Mouse (Mus musculus) retina, postnatal 7 days (tissue): ENCODE results near the gene Efs.

Source experiments
- DNase-seq: peaks from one replicate; pipeline ENCODE4 v3.0.0-alpha.2; 2012; ENCODE audit warnings: low read depth, low spot score

Efs gene

DNA sequence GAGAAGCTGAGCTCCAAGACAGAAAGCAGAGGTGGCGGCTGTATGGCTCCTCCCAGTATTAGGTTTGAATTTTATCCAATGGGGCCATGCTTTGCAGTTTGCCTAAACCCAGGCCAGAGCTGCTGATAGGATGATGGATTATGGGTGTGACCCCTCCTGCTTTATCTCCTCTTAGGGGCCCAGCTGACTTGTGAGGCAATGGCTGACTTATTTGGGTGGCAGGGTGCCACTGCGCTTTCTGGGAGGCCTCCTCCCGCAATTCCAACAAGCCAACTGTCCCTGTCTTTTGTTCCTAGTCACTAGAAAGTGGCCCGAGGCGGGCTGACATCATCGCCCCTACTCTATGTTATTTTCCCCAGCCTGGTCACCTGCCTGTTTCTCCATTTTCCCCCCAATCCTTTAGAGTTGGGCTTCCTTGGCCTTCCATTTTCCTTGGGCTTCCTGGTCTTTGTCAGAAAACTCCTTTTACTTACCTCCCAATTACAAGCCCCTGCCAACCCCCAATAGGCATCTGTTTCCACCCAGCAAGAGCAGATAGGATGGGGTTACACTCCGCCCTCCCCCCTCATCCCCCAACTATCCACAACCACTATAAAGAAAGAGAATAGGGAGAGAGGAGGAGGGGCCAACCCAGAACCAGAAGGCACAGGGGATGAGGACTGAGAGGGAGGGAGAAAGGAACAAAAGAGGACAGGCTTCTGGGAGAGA is 1.1 kb downstream of the Efs start:
- no peak for DNase-seq

DNA sequence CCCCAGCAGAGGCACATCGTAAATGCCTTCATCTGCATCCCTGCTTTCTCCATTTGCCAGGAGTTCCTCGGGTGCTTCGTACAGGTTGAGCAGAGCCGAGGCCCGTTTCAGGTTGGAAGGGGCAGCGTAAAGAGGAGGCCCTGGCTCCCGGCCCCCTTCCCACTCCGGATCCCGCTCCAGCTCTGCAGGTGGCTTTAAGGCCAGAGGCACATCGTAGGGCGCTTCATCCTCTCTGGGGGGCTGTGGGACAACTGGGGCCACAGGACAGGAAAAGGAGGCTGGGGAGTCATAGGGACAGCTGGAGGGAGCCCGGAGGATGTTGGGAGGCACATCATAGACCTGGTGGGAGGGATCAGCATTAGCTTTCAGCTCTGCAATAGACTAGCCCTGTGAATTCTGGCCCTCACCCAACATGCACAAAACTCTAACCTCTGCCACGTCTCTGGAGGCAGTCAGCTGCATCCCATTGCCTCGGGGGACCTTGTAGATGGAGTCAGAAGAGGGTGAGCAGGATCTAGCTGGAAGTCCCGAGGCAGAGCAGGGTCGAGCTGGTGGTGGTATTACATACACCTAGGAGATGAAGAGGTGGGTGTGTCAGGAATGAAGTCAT is 5.7 kb downstream of the Efs start:
- DNase-seq: no peak

DNA sequence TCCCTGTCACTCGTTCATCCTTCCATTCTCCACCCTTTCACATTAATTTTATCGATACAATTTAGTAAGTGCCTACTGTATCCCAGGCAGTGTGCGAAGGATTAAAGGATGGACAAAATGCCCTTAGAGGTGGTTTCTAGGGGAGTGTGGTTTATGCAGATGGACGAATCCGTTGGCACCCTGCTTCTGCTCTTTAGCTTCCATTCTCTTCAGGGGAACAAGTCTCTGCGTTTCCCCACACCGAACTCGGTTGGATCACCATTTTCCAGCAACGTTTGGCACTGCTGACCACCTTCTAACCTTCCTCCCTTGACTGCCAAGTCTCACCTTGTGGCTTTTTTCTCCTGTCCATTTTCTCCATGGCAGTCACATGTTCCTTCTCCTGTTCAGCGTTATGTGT is 12.6 kb downstream of the Efs start:
- no peak for DNase-seq

DNA sequence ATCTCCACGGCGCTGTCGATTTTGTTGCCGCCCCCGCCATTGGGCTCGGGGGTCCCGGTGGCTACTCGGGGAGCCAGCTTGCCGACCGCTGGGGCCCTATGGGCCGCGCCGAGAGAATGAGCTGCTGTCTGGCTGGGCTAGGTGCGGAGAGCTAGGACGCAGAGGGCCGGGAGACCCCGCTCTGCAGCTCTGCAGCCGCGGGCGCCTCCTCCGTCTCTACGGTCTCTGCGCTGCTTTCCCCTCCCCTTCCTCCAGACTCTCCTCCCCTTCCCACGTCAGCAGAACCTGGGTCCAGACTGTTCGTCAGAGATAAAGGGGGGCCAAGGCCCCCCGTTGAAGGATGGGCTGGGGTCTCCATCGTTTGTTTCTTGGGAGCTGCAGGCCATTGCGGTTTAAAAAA is 13.0 kb downstream of the Efs start, which contains the start of gene Slc22a17:
Slc22a17 (minus strand) TSS at position 247 of the 400 bp plus-strand sequence.
- DNase-seq: peak; percentile 37

DNA sequence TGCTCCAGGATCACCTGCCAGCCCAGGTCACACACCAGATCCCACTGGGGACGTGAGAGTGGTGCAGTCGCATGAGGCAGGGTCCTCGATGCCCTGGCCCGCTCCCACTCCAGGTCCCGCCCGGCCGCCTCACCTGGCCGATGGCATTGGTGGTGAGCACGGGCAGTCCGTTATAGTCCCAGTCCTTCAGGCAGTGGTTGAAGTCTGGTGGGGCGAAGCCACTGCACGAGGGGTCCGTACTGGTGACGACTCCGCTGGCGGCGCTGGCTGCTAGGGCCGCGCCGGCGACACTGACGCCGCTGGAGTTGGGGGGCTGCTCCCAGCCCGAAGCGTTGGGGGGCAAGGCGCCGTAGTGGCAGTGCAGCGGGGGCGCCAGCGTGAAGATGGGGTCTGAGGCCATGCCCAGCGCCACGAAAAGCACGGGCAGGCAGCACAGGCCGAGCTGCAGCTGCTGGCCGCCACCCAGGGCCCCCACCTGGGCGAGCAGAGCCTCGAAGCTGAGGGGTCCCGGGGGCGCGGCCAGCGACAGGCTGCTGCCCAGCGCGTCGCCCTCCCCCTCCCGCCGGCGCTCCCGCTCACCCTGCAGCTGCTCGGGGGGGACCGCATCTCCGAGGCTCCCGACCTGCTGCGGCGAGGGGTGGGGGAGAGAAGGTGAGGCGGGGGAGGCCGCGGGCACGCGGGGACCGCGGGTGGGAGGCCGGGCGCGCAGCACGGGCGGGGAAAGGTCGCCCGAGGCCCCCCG is 13.6 kb downstream of the Efs start:
- DNase-seq: no peak

DNA sequence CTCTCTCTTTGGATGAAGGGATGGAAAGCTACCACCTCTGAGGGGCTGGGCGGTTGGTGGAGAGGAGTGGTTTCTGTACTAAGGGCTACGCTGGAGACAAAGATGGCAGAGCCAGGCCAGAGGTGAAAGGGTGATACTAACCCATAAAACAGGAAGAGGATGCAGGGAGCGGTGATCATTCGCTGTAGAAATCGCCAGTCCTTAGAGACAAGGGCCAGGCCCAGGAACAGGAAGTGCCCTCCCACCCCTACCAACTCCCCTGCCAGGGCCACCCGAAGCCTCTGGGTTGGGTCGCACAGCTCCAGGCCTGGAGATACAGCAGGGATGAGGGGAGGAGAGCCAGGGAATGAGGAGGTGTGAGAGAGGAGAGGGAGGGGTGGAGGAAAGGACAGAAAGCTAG is 17.2 kb downstream of the Efs start:
- no peak for DNase-seq

DNA sequence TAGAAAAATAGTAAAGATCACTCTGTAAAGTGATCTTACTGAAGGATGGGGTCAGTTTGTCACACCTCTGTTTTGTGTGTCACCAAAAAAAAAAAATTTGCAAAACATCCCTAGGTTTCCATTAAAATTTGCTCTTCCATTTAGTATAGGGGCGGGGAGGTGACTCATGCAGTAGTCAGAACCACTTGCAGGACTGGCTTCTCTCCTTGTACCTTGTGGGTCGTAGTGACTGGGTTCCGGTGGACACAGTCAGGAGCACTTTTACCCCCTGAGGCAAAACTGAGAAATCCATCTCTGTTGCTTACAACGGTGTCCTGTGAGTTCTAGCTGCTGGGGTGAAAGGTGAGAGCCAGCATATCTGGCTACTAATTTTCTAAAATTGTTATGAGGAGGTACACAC is 22.3 kb downstream of the Efs start:
- no peak for DNase-seq

DNA sequence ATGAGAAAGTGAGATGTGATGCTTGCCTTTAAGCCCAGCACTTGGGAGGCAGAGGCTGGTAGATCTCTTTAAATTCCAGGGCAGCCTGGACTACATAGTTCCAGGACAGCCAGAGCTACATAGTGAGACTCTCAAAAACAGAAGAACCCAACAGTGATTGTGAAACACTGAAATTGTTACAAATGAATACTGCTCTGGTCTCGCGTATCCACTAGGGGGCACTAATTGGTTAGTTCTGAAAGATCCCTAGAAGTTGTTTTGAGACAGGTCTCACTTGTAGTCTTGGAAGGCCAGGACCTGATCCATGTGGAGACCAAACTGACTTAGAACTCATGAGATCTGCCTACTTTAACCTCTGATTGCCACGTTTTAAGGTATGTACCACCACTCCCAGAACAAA is 25.5 kb downstream of the Efs start:
- DNase-seq: no peak

DNA sequence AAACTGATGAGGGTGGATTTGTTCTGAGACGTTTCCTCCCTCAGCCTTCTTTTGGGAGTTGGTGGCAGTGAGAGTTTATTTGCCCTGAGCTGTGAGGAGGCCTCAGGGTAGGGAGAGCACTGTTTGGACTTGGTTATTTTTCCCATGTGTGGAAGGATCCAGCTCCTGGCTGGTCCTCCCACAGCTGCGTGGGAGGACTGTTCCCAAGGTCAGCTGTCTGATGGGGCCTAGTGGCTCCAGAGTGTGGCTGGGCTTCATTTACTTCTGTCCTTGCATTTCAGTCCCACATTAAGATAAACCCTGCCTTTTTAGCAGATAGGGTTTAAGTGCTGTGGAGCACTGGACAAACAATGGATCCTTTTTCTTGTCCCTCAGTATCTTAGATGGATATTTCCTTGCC is 28.5 kb downstream of the Efs start:
- DNase-seq: no peak

DNA sequence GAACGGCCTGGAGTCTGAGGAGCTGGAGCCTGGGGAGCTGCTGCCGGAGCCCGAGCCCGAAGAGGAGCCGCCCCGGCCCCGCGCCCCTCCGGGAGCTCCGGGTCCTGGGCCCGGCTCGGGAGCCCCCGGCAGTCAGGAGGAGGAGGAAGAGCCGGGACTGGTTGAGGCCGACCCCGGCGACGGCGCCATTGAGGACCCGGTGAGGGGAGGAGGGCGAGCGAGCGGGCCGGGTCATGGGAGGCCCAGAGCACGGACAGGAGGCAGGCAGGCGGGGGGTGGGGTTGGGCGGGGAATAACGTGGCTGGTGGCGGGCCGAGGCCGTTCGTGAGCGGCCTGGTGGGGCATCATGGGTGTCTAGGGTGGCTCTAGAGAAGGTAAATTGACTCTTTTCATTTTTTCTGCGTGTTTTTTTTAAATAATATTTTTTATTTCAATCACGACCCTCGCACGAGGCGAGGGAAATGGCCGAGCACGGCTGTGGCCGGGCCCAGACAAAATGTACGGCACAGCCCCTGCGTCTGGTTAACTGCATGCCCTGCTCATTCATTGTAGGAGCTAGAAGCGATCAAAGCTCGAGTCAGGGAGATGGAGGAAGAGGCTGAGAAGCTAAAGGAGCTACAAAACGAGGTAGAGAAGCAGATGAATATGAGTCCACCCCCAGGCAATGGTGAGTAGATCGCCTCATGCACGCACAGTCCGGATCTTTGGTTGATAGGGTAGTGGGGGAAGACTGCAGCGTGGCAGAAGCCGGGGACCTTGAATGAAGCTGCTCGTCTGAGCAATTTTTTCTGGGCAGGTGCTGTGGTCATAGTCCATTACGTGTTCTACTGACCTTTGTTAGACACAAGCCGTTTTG is 31.4 kb downstream of the Efs start:
- no peak for DNase-seq

DNA sequence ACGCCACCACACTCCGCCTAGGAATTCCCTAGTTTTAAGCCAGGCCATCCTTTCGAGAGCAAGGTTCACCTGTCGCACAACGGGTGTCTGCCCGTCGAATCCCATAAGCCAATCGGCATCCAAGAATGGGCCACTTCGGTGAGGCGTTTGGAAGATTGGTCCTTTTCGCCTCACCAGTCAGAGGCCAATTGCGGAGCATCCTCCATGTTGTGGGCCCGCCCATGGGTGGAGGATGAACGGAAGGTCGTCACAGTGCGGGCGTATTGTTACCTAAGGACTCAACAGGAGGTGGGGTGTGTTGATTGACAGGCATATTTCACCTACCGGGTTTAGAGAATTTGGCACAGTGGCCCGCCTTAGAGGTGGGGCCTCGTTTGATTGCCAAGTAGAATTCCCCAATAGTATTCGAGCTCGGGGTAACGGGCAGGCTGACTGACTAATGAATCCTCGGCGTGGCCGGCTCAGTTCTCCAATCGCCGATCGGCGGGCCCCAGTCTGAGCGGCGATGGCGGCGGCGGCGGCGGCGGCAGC is 32.2 kb downstream of the Efs start:
- DNase-seq: peak; percentile 98

DNA sequence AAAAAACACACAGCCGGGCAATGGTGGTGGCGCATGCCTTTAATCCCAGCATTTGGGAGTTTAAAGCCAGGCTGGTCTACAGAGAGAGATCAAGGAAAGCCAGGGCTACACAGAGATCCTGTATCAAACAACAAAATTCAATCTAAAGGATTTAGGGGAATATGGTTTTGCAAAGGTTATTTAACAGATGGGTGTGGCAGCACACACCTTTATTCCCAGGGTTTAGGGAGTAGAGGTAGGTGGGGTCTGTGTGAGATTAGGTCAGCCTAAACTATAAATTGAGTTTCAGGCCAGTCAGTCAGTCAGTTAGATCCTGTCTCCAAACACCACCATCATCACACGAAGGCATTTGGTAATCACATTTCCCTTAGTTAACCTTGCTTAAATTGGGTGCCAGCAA is 33.7 kb downstream of the Efs start, which contains the start of gene Pabpn1:
Pabpn1 (plus strand) TSS at position 301 of the 400 bp plus-strand sequence.
- no peak for DNase-seq

DNA sequence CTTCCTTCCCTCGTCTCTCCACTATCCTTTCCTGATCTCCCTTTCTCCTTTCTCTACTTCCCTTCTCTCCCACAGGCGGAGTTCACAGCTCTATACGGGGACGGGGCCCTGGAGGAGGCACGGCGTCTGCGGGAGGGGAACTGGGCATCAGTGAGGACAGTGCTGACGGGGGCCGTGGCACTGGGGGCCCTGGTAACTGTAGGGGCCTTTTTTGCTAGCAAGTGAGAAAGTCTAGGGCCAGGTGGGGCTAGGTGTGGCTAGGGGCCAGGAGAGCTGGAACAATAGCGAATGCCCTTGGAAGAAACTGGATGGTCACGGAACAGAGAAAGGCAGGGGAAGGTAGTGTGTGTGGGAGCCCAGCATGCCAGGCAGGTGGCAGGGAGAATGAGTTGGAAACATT is 40.6 kb downstream of the Efs start:
- DNase-seq: no peak

DNA sequence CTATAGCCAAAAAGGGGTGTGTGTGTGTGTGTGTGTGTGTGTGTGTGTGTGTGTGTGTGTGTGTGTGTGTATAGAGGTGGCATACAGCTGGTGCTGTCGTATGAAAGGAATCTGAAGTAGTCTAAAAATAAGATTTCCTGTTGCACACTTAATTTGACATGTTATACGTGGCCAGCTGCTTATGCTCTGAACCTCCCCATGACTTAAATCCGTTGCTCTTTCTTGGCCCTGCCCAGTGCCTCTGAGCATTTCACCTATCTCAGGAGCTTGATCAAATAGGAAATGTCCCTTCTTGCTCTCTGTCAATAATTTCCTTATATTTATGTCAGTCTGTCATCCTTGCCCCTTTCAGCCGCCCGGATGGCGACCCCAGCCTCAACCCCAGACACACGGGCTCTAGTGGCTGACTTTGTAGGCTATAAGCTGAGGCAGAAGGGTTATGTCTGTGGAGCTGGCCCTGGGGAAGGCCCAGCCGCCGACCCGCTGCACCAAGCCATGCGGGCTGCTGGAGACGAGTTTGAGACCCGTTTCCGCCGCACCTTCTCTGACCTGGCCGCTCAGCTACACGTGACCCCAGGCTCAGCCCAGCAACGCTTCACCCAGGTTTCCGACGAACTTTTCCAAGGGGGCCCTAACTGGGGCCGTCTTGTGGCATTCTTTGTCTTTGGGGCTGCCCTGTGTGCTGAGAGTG is 41.8 kb downstream of the Efs start:
- no peak for DNase-seq

DNA sequence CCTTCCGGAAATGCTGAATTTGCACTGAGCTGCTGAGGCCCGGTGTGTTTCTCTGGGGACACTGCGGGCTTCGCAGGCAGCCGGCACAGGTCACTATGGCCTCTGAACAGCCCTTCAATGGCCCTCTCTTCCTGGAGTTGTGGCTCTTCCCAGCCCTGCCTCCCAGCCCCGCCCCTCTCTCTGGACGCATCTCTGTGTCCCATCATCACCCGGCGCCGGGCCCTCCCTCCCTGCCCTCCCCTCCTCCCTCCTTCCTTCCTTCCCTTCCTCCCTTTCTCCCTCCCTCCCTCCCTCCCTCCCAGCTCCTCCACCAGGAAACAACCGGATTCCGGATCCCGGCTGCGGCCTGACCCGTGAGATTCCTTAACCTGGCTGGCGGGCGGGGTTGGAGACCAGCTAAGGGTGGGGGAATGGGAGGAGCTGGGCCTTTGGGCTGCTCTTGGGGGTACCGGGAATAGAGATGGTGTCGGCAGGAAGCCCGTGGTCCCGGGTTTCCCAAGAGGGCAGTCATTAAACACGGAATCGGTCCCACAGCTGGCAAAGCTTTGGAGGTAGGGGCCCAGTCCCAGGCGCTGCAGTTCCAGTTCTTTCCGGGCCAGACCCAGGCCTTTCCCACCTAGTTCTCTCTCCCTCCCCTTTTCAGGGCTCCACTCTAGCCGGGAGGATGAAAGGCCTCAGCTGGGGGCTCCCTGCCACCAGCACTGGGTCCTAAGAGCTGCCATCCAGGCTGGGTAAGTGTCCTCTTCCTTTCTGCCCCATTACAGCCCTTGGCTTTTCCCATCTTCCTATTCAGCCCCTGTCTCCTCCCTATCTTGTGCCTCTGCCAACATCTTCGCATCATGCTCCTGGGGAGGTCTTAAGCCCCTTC is 42.5 kb downstream of the Efs start, which contains the start of the genes Bcl2l2 and Gm20521:
Bcl2l2 (plus strand) TSS at position 224 of the 868 bp plus-strand sequence.
Gm20521 (plus strand) TSS at position 288 of the 868 bp plus-strand sequence.
- peak; percentile 76 for DNase-seq

DNA sequence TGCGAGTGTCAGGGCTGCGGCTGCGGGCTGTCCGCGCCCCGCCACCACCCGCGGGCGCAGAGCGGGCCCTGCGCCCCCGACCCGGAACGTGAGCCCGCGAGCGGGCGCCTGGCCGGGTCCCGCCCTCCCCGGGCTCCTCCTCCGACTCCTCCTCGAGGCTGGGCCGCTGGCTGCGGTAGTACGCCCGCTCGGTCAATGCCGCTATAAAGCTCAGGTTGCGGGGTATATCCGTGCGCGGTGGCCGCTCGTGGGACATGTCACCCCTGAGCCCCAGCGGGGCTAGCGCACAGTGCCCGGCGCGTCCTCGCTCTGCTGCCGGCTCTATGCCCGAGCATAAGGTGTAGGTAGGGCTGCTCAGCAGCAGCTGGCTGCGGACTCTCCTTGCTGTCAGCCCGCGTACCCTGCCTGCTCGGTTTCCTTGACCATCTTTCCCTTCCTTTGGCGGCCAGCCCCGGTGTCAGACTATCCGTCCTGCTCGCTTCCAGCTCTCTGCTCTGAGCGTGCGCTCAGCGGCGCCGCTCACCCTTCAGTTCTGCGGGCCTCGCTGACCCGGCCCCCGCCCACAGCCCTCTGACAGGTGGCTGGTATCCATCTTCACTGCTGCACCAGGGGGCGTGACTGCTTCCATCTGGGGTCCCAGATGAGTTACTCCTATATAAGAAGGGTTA is 48.7 kb downstream of the Efs start, which contains the start of gene Ppp1r3e:
Ppp1r3e (minus strand) TSS at position 503 of the 668 bp plus-strand sequence.
- peak; percentile 40 for DNase-seq

DNA sequence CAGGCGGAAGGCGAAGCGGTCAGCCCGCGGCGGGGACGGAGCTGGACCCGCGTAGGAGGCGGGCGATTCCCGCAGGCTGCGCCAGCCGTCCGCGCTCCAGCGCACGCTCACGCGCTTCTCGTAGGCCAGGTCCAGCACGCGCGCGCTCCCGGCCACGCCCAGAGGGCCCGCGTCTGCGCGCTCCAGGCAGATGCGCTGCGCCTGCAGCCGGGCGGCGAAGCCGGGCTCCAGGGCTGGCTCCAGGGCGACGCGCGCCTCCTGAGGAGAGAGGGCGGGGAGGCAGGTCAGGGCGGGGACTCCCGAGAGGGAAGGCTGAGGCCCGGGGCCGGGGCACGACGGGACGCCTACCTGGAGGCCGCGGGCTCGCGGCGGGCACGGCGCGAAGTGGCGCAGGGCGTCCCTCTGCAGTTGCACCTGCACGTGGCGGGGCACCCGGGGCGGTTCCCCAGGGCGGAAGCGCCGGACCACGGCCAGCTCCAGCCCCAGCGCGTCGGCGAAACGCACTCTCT is 49.3 kb downstream of the Efs start:
- peak; percentile 90 for DNase-seq

DNA sequence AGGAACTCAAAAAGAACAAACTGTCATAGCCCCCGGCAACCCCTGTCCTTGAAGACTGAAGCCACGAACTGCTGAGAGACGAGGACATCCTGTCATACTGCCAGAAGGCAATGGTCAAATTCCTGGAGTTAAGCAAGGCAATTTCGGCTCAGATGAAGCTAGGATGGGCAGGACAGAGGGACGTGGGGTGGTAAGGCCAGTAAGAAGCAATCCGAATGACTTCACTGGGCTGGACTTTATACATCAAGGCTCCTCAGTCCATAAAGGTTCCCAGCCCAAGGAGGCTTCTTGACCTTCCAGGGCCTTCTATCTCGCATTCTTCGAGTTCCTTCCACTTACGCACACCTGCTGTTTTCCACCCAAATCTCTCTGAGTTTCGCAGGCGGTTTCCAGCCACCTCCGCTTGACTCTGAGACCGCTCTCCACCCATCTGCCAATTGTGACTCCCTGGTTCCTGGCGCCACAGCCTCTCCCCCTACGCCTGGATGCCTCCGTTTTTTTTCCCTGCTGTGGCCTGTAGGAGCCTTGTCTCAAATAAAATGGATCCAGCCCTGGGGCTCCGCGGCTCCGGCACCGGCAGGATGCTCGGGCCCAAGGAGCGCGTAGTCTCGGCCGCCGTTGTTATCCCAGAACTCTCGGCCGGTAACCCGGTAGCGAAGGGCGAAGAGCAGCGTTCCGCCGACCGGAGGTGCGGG is 49.9 kb downstream of the Efs start:
- DNase-seq: peak; percentile 38
